In genomic region chr1:162664826-162665475, GRCm38 (mm10) we compare ENCODE assay signal across 8 mouse cellular contexts. TPM values are rescaled to one million over a fixed set of nuclear protein-coding genes. Genes with fewer than 3 reads are reported as not detected.
DNase-seq lines count a peak whose midpoint lies in the region; ATAC-seq and TF ChIP-seq lines count a peak whose summit lies in the region.

No protein-coding gene starts in this region.

- peak; percentile 93 for ATAC-seq in granulocyte monocyte progenitor cell, adult 5-6 weeks (replicated peaks; ENCODE audit: poor library complexity, severe bottlenecking)
- ATAC-seq in intestine, postnatal 0 days: peak; percentile 89
- peak; percentile 98 for ATAC-seq in midbrain, embryonic 11.5 days (ENCODE audit: low FRiP score)

- H3K9ac ChIP-seq in intestine, postnatal 0 days (ENCODE audit: low read depth, low read length): no peak overlapping the region
- H3K9ac ChIP-seq in midbrain, embryonic 11.5 days (ENCODE audit: low read length): no peak overlapping the region

- peak overlapping the region; percentile 63; the same call in 1 of the 2 replicates for H3K4me2 ChIP-seq in intestine, postnatal 0 days (replicated peaks; ENCODE audit: low read depth)
- no peak overlapping the region for H3K4me2 ChIP-seq in midbrain, embryonic 11.5 days

- H3K9me3 ChIP-seq in intestine, postnatal 0 days (ENCODE audit: control insufficient read depth): no peaks in the 10 kb centered on the region
- H3K9me3 ChIP-seq in midbrain, embryonic 11.5 days (ENCODE audit: control insufficient read depth, low read length): no peaks in the 10 kb centered on the region

- peak; percentile 93 for TF ChIP-seq CTCF in intestine, postnatal 0 days (IDR thresholded peaks at IDR 0.05; ENCODE audit: low read depth)
- peak; percentile 68; the same call in 1 of the 2 replicates for TF ChIP-seq CTCF in small intestine, adult 2 months (IDR thresholded peaks at IDR 0.05; ENCODE audit: extremely low read depth, insufficient read length, insufficient replicate concordance, low read depth, low read length)

- intact Hi-C loops in left cerebral cortex, postnatal 36 days (cut with DNase I): loop anchor here (2.0 to 10.0 kb wide), 2 partner anchors 116 to 310 kb away; partner anchors contain the start of gene Mettl13

- H3K4me1 ChIP-seq in intestine, postnatal 0 days (replicated peaks; ENCODE audit: control insufficient read depth, insufficient read depth, low read length): no peaks in the 10 kb centered on the region
- H3K4me1 ChIP-seq in midbrain, embryonic 11.5 days (ENCODE audit: control insufficient read depth, insufficient read depth, low read length): peaks cover 6% of the 10 kb centered on the region; the same call in 1 of the 2 replicates
- H3K4me1 ChIP-seq in small intestine, adult 2 months (ENCODE audit: control insufficient read depth, insufficient read depth, insufficient read length, low read length): peaks cover 4% of the 10 kb centered on the region; the same call in 1 of the 2 replicates

- no peaks in the 10 kb centered on the region for H3K36me3 ChIP-seq in intestine, postnatal 0 days (ENCODE audit: control insufficient read depth, insufficient read depth)
- no peaks in the 10 kb centered on the region for H3K36me3 ChIP-seq in midbrain, embryonic 11.5 days (ENCODE audit: control insufficient read depth, insufficient read depth, low read length)
- H3K36me3 ChIP-seq in small intestine, adult 2 months (ENCODE audit: control insufficient read depth, insufficient read depth, low read length): no peaks in the 10 kb centered on the region

- DNase-seq in urinary bladder, adult 18-20 months (ENCODE audit: low spot score in 2 of 2): peak; percentile 24 to 39
- DNase-seq in urinary bladder, adult 2 months (ENCODE audit: low spot score): no peak
- peak; percentile 83 for DNase-seq in embryo, embryonic 9.5 days (ENCODE audit: extremely low spot score)
- DNase-seq in left cerebral cortex, postnatal 36 days (ENCODE audit: low spot score in 2 of 2): peak; percentile 46 to 66
- peak; percentile 93 for DNase-seq in midbrain, embryonic 11.5 days (ENCODE audit: low spot score, missing footprints)

- 14% methylated on average over 10 of the region's 10 CpGs for WGBS in intestine, postnatal 0 days
- WGBS in midbrain, embryonic 11.5 days: 16% methylated on average over 10 of the region's 10 CpGs
- 14% methylated on average over 10 of the region's 10 CpGs for WGBS in small intestine, adult 2 months

- no peak overlapping the region for H3K4me3 ChIP-seq in intestine, postnatal 0 days (ENCODE audit: low read depth, low read length)
- peak overlapping the region; percentile 25; the same call in 1 of the 2 replicates for H3K4me3 ChIP-seq in midbrain, embryonic 11.5 days (ENCODE audit: low read depth, low read length)
- no peak overlapping the region for H3K4me3 ChIP-seq in small intestine, adult 2 months (ENCODE audit: low read depth, low read length)

- H3K27ac ChIP-seq in intestine, postnatal 0 days (ENCODE audit: low read depth, low read length): no peak overlapping the region
- no peak overlapping the region for H3K27ac ChIP-seq in midbrain, embryonic 11.5 days (ENCODE audit: low read depth, low read length)
- H3K27ac ChIP-seq in small intestine, adult 2 months (ENCODE audit: insufficient read depth, low read depth, low read length): no peak overlapping the region

- TF ChIP-seq POLR2A in small intestine, adult 2 months (IDR thresholded peaks at IDR 0.05; ENCODE audit: low read depth, low read length): no peak

- no peaks in the 10 kb centered on the region for H3K27me3 ChIP-seq in intestine, postnatal 0 days (replicated peaks; ENCODE audit: control insufficient read depth, insufficient read depth, low read length)
- H3K27me3 ChIP-seq in midbrain, embryonic 11.5 days (ENCODE audit: control insufficient read depth, insufficient read depth, low read length): no peaks in the 10 kb centered on the region
- no peaks in the 10 kb centered on the region for H3K27me3 ChIP-seq in small intestine, adult 2 months (ENCODE audit: control insufficient read depth, insufficient read depth, low read length)

RNA-seq across cellular contexts. Expression of gene Myocos, which starts 6.9 kb away (rescaled TPM):
- not detected in 2 replicates for polyA plus RNA-seq in urinary bladder, adult 2 months (2012; rRNA removed)
- total RNA-seq in granulocyte monocyte progenitor cell, adult 5-6 weeks (2014; fragmentation: Nextera tagmentation): not detected in 2 replicates
- total RNA-seq in granulocyte monocyte progenitor cell, adult 5-6 weeks (2017): not detected in 2 replicates
- polyA plus RNA-seq in intestine, postnatal 0 days (2015; fragmentation: Nextera tagmentation; extraction: Ambion mirVana): not detected in 2 replicates
- total RNA-seq in left cerebral cortex, postnatal 36 days (2021): not detected
- polyA plus RNA-seq in midbrain, embryonic 11.5 days (2014; fragmentation: Nextera tagmentation; extraction: Ambion mirVana): not detected in 2 replicates
- polyA plus RNA-seq in small intestine, adult 2 months (2012; rRNA removed): not detected in 2 replicates

RNA-seq across cellular contexts. Expression of gene Myoc, which starts 26.0 kb away (rescaled TPM):
- polyA plus RNA-seq in urinary bladder, adult 2 months (2012; rRNA removed): 16.3 and 17.1 TPM in 2 replicates
- total RNA-seq in granulocyte monocyte progenitor cell, adult 5-6 weeks (2014; fragmentation: Nextera tagmentation): not detected in 2 replicates
- not detected in 2 replicates for total RNA-seq in granulocyte monocyte progenitor cell, adult 5-6 weeks (2017)
- polyA plus RNA-seq in intestine, postnatal 0 days (2015; fragmentation: Nextera tagmentation; extraction: Ambion mirVana): 0.07 and 0.10 TPM in 2 replicates
- 1 to 10 TPM; 4.1 to 5.9 TPM for total RNA-seq in left cerebral cortex, postnatal 36 days (2021)
- not detected in 2 replicates for polyA plus RNA-seq in midbrain, embryonic 11.5 days (2014; fragmentation: Nextera tagmentation; extraction: Ambion mirVana)
- polyA plus RNA-seq in small intestine, adult 2 months (2012; rRNA removed): 0.09 TPM in 1 of 2 replicates, not detected in the other

Comparison
In these comparisons a context has a peak if more than half of its experiments do, and no peak if none do; other contexts are left out.
1. RNA of gene Myoc, which starts 26.0 kb away (polyA plus RNA-seq): 16.3 to 17.1 TPM in urinary bladder, adult 2 months; 0.07 to 0.10 TPM in intestine, postnatal 0 days, 0.09 TPM in small intestine, adult 2 months and not detected in midbrain, embryonic 11.5 days; every median in the first group is over 10 times any median in the second.
2. Peak in every context shown above with its lines, with median percentiles within 50 percentile points of each other: ATAC-seq.